Mouse (Mus musculus) liver, embryonic 14 days (tissue): ENCODE measurements around the gene Akap7. TPM values are rescaled to one million over a fixed set of nuclear protein-coding genes. Genes with fewer than 3 reads are reported as not detected.

Experiments
- polyA plus RNA-seq: library from polyadenylated mRNA; depleted of rRNA; stranded (reverse); fragments of >200 nt; gene quantifications from 2 replicates; pipeline ENCODE4 v1.2.3, GENCODE M21; 2012; rRNA removed

Akap7 gene
- polyA plus RNA-seq = 14.9 and 16.3 TPM in 2 replicates

DNA sequence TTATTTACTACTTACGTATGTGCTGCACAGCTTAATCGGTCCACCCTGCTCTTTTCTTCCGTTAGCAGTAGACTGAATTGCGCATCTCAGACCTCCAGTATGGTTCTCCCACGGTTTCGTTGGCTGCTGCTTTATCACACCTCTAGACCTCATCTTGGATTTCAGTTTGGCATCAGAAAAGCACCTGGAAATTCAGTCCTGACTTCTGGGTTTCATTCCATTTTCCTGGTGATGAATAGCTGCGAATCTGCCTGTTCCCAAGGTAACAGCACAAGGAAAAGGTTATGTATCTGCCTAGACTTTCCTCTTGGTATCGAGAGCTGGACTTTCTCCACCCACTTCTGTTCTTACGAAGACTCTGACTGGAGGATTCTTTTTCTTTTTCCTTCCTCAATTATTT is at the start of gene Akap7:
Gene Akap7 (minus strand): TSS at position 101 of the 400 bp plus-strand sequence.

Other genes starting within 250 kb of the Akap7 start
- 13.9 and 14.9 TPM in 2 replicates for gene Epb41l2, start 51.9 kb upstream of the Akap7 start, polyA plus RNA-seq
- 14.4 and 18.5 TPM in 2 replicates for gene Smlr1, start 228.4 kb upstream of the Akap7 start, polyA plus RNA-seq